Mouse (Mus musculus): Measurements from ENCODE around the gene Exd2. TPM values are rescaled to one million over a fixed set of nuclear protein-coding genes. Genes with fewer than 3 reads are reported as not detected.

Gene Exd2
- polyA plus RNA-seq, 1 experiment from 2014 or later: 21.2 TPM

GRCm38 (mm10) chr12:80549646-80550045 is 86.8 kb downstream of the Exd2 start:
- WGBS (ENCODE audit: insufficient replicate concordance): 76% methylated on average over 11 of the region's 11 CpGs
- H3K4me2 ChIP-seq: no peak overlapping the region
- no peak overlapping the region for H3K4me3 ChIP-seq (ENCODE audit: low read depth, low read length)
- H3K36me3 ChIP-seq (ENCODE audit: control insufficient read depth, insufficient read depth, low read length): no peaks in the 10 kb centered on the region
- no peak overlapping the region for H3K9ac ChIP-seq (ENCODE audit: low read depth, low read length)
- no peak for ATAC-seq (replicated peaks; ENCODE audit: insufficient number of reproducible peaks, low FRiP score, low TSS enrichment)
- peaks cover 5% of the 10 kb centered on the region; the same call in 1 of the 2 replicates for H3K27me3 ChIP-seq (ENCODE audit: control insufficient read depth, insufficient read depth, low read length)
- H3K9me3 ChIP-seq (replicated peaks; ENCODE audit: control insufficient read depth, low read length): no peaks in the 10 kb centered on the region
- H3K27ac ChIP-seq (ENCODE audit: low read depth, low read length): no peak overlapping the region
- H3K4me1 ChIP-seq (ENCODE audit: control insufficient read depth, insufficient read depth, low read length): no peaks in the 10 kb centered on the region

Other genes with a start within 250 kb of the Exd2 start
- 53.2 and 54.1 TPM in 2 replicates for gene Actn1, start 202.7 kb upstream of the Exd2 start, polyA plus RNA-seq (2014; fragmentation: Nextera tagmentation; extraction: Ambion mirVana)
- gene Dcaf5, start 26.5 kb upstream of the Exd2 start, polyA plus RNA-seq (2014; fragmentation: Nextera tagmentation; extraction: Ambion mirVana): 8.1 and 9.0 TPM in 2 replicates
- gene Galnt16, start 55.2 kb downstream of the Exd2 start, polyA plus RNA-seq (2014; fragmentation: Nextera tagmentation; extraction: Ambion mirVana): 1.0 and 1.3 TPM in 2 replicates
- 17.9 and 24.4 TPM in 2 replicates for gene Slc39a9, start 180.8 kb downstream of the Exd2 start, polyA plus RNA-seq (2014; fragmentation: Nextera tagmentation; extraction: Ambion mirVana)
- gene Erh, start 181.2 kb downstream of the Exd2 start, polyA plus RNA-seq (2014; fragmentation: Nextera tagmentation; extraction: Ambion mirVana): 169 and 202 TPM in 2 replicates
- 0.20 and 0.67 TPM in 2 replicates for gene Plekhd1, start 229.5 kb downstream of the Exd2 start, polyA plus RNA-seq (2014; fragmentation: Nextera tagmentation; extraction: Ambion mirVana)